In genomic region chr2:144050861-144051260, GRCm38 (mm10) we compare ENCODE assay signal across 51 mouse cellular contexts. TPM values are rescaled to one million over a fixed set of nuclear protein-coding genes. Genes with fewer than 3 reads are reported as not detected.
"Had no signal": no experiment of that assay in that cellular context is flagged by ENCODE, and none has a peak within 500 bp of the region (broad histone marks: within the 10 kb centered on the region; RNA-seq: fewer than 3 reads in every experiment).

No protein-coding gene starts in this region.

- H3K4me3 ChIP-seq: heart, embryonic 12.5 days; heart, embryonic 13.5 days; heart, embryonic 15.5 days; hindbrain, embryonic 10.5 days; hindbrain, embryonic 12.5 days; hindbrain, embryonic 13.5 days; hindbrain, embryonic 15.5 days; intestine, embryonic 15.5 days; kidney, embryonic 15.5 days; layer of hippocampus, adult 2 months; left cerebral cortex, adult 2 months had no signal

- H3K27me3 ChIP-seq: heart, embryonic 13.5 days; heart, embryonic 15.5 days; hindbrain, embryonic 12.5 days; hindbrain, embryonic 13.5 days; hindbrain, embryonic 15.5 days; intestine, embryonic 15.5 days; kidney, embryonic 15.5 days had no signal

- ATAC-seq: hindbrain, embryonic 16.5 days; hindbrain, postnatal 0 days; inflammation-experienced regulatory T-cells, adult 6 months; intestine, embryonic 15.5 days; intestine, embryonic 16.5 days; intestine, postnatal 0 days had no signal

- H3K27ac ChIP-seq: heart, embryonic 13.5 days; heart, embryonic 15.5 days; hindbrain, embryonic 10.5 days; hindbrain, embryonic 12.5 days; hindbrain, embryonic 13.5 days; hindbrain, embryonic 14.5 days; hindbrain, embryonic 15.5 days; hindbrain, postnatal 0 days; intestine, embryonic 15.5 days; kidney, embryonic 15.5 days; kidney, postnatal 0 days; layer of hippocampus, adult 2 months; left cerebral cortex, adult 2 months had no signal

- DNase-seq: heart, postnatal 10 days; heart, postnatal 14 days; heart, postnatal 36 days; heart, postnatal 4 days; kidney, adult 11 months; kidney, adult 18-20 months; kidney, adult 2 months; kidney, adult 8-10 months; kidney, adult 9 months; kidney, postnatal 10 days; kidney, postnatal 14 days; kidney, postnatal 25 days; kidney, postnatal 36 days; kidney, postnatal 4 days; layer of hippocampus, adult 9-11 months; layer of hippocampus, postnatal 36 days had no signal

- H3K9ac ChIP-seq: heart, embryonic 12.5 days; heart, embryonic 13.5 days; heart, embryonic 15.5 days; hindbrain, embryonic 12.5 days; hindbrain, embryonic 13.5 days; hindbrain, embryonic 14.5 days; hindbrain, embryonic 15.5 days; intestine, embryonic 15.5 days; kidney, embryonic 15.5 days had no signal

- H3K36me3 ChIP-seq: heart, embryonic 12.5 days; heart, embryonic 13.5 days; heart, embryonic 15.5 days; hindbrain, embryonic 10.5 days; hindbrain, embryonic 12.5 days; hindbrain, embryonic 13.5 days; hindbrain, embryonic 15.5 days; intestine, embryonic 15.5 days; kidney, embryonic 15.5 days had no signal

- H3K4me2 ChIP-seq: heart, embryonic 11.5 days; heart, embryonic 12.5 days; heart, embryonic 13.5 days; heart, embryonic 15.5 days; hindbrain, embryonic 12.5 days; hindbrain, embryonic 13.5 days; hindbrain, embryonic 14.5 days; hindbrain, embryonic 15.5 days; intestine, embryonic 15.5 days; kidney, embryonic 15.5 days had no signal

- H3K9me3 ChIP-seq: heart, embryonic 12.5 days; heart, embryonic 13.5 days; heart, embryonic 15.5 days; hindbrain, embryonic 10.5 days; hindbrain, embryonic 12.5 days; hindbrain, embryonic 13.5 days; hindbrain, embryonic 15.5 days; intestine, embryonic 15.5 days; kidney, embryonic 15.5 days had no signal

- H3K4me1 ChIP-seq: heart, embryonic 13.5 days; hindbrain, embryonic 12.5 days; hindbrain, embryonic 15.5 days; intestine, embryonic 15.5 days had no signal

RNA-seq across cellular contexts. Expression of gene Banf2, which starts 18.0 kb away (rescaled TPM):
- total RNA-seq: heart, postnatal 10 days; heart, postnatal 14 days; heart, postnatal 25 days; heart, postnatal 36 days; heart, postnatal 4 days; hematopoietic stem cell, adult 5-6 weeks; hindbrain, postnatal 0 days; layer of hippocampus, adult 18-20 months; layer of hippocampus, adult 2 months; layer of hippocampus, adult 8-10 months; layer of hippocampus, postnatal 10 days; layer of hippocampus, postnatal 14 days; layer of hippocampus, postnatal 25 days; layer of hippocampus, postnatal 36 days; left cerebral cortex, adult 18-20 months; left cerebral cortex, adult 2 months had no signal
- polyA plus RNA-seq: heart, embryonic 11.5 days; heart, embryonic 12.5 days; heart, embryonic 13.5 days; heart, embryonic 14.5 days; heart, embryonic 15.5 days; heart, embryonic 16.5 days; heart, postnatal 0 days; hindbrain, embryonic 10.5 days; hindbrain, embryonic 11.5 days; hindbrain, embryonic 12.5 days; hindbrain, embryonic 13.5 days; hindbrain, embryonic 14.5 days; hindbrain, embryonic 15.5 days; hindbrain, embryonic 16.5 days; hindbrain, postnatal 0 days; inflammation-experienced regulatory T-cells, adult 6 months; intestine, embryonic 14.5 days; intestine, embryonic 16.5 days; intestine, postnatal 0 days; kidney, adult 2 months; kidney, embryonic 14.5 days; kidney, embryonic 15.5 days; kidney, embryonic 16.5 days; kidney, postnatal 0 days; large intestine, adult 2 months had no signal
